Mouse (Mus musculus) layer of hippocampus, adult 2 months (tissue): ENCODE results near the gene Srrm1. TPM values are rescaled to one million over a fixed set of nuclear protein-coding genes. Genes with fewer than 3 reads are reported as not detected.

Experiments used
- DNase-seq, 2 experiments: peaks; one replicate each; pipeline ENCODE4 v3.0.0; 2022; ENCODE audit warnings: low spot score in 2 of 2
- H3K27ac ChIP-seq: fragments of 200-600 bp; 2 replicates; pipeline ENCODE4 v1.8.1; 2022
- H3K4me3 ChIP-seq: fragments of 200-600 bp; 2 replicates; pipeline ENCODE4 v1.8.1; 2022; ENCODE audit warnings: mild to moderate bottlenecking
- CTCF ChIP-seq: fragments of 200-600 bp; conservative IDR thresholded peaks from 2 replicates; pipeline ENCODE4 v1.8.1; 2022; ENCODE audit warnings: antibody characterized with exemption, mild to moderate bottlenecking, moderate library complexity
- long read RNA-seq, 2 experiments: library from polyadenylated mRNA; stranded (forward); transcript quantifications; one replicate each; pipeline ENCODE4 v2.0.0; 2021; ENCODE audit warnings: borderline mapping rate in 2 of 2
- total RNA-seq, 2 experiments: library from RNA; stranded (reverse); gene quantifications; 2 replicates each; pipeline ENCODE4 v1.2.3; 2021

Srrm1 gene
- 100 to 1,000 TPM; 136 to 153 TPM for total RNA-seq
- long read RNA-seq, experiment 1, transcript Srrm1-208 (18 exons, 3,152 nt), result major isoform, 7 of 60 reads
- long read RNA-seq, experiment 1, partial matches to known transcripts, result 20 of 60 reads
- long read RNA-seq, experiment 1, other reads (novel, unspliced or antisense), result 29 of 60 reads
- long read RNA-seq, experiment 2, transcript Srrm1-208 (18 exons, 3,152 nt), result major isoform, 8 of 68 reads
- long read RNA-seq, experiment 2, transcript Srrm1-207 (4 exons, 2,847 nt), result minor isoform, 5 of 68 reads
- long read RNA-seq, experiment 2, partial matches to known transcripts, result 18 of 68 reads
- long read RNA-seq, experiment 2, other reads (novel, unspliced or antisense), result 35 of 68 reads

DNA sequence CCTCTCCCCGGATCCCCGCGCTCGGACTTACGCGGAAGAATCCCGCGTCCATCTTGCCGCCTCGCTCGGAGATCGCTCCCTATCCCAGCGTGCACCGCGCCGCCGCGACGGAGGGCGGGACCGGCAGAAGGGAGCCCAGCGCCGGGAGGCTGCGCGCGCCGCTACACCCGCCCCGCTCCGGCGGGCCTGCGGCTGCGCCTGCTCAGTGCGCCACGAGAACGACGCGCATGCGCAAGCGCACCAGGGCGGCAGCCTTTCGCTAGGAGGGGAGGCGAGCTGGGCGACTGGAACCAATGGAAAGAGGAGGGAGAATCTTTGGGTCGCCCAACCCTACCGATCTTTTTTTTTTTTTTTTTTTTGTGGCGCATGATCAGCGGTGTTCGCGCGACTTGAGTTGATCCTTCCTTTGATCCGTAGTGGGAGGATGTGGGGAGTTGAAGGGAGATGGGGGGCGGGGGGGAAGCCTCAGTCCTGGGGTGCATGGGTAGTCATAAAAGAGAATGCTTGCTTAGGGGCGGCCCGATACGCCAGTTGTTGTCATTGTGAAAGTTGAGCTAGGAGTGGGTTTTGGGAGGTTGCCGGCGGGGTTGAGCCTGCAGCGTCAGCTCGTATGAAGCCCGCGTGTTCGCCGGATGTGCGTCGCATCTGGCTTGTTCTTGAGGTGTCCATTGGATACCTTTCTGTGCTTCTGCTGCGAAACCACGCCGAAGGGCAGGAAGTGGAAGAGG lies at the start of gene Srrm1:
Gene Srrm1 (minus strand): TSS at position 256 of the 728 bp plus-strand sequence.
- DNase-seq, result peak; percentile 98 to 99
- no peak for TF ChIP-seq CTCF
- peak within 1 kb of the TSS; percentile 96 for H3K27ac ChIP-seq
- peak within 1 kb of the TSS; percentile 88 for H3K4me3 ChIP-seq

DNA sequence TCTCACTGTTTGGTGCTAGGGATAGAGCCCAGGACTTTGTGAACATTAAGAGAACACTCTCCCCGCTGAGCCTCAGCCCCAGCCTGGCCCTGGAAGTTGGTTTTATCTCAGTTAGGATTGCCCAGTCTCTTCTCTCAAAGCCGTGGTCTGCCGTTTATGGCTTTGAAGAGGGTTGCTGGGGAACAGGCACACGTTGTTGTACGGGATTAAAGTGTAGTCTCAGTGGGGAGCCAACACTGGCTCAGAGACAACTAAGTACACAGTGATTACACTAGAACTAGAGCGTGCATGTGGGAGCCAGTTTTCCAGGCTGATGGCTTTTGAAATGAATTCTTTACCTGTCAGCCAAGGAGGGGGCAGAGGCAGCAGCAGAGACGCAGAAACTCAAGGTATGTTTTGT lies 48.8 kb upstream of the Srrm1 start:
- H3K27ac ChIP-seq, result no peak overlapping the region
- no peak for DNase-seq
- no peak for TF ChIP-seq CTCF
- H3K4me3 ChIP-seq, result no peak overlapping the region

DNA sequence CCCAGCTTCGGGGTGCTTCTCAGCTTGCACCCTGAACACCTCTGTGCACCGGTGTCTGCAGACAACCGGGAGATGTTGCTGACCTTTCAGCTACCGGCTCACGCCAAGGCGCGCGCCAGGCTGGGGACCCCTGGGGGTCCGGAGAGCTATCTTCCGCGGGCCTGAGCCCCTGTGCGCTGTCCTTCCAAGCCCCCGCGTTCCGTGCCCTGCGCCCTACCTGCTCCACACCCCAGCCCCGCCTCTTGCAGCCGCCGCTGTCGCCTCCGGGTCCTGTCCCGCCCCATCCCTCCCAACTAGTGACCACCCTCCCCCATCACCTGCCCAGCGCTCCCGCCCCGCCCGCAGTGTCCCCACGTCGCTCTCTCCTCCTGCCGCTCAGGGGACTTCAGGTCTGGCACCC lies 44.9 kb upstream of the Srrm1 start, which contains the start of gene Ncmap:
Gene Ncmap (minus strand): TSS at position 237 of the 400 bp plus-strand sequence.
- TF ChIP-seq CTCF, result no peak
- no peak within 1 kb of the TSS for H3K4me3 ChIP-seq
- no peak within 1 kb of the TSS for H3K27ac ChIP-seq
- DNase-seq, result no peak

DNA sequence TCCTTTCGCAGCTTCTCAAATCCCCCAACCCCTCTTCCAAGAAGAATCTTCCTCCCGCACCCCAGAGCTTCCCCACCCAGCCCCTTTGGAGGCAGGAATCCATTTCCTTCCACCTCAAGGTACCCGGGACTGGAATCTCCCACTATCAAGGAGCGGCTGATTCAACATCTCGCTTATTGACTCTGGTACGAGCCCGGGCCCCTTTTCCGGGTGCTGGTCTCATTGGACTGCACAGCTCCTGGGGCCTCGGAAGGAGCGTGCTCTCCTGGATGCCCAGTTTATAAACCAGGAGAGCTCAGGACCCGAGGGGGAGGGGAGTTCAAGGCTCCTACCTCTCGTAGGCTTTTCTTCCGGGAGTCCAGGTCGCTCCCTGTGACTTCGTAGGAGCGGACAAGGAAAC lies 44.4 kb upstream of the Srrm1 start:
- TF ChIP-seq CTCF, result no peak
- no peak for DNase-seq
- H3K27ac ChIP-seq, result no peak overlapping the region
- no peak overlapping the region for H3K4me3 ChIP-seq

DNA sequence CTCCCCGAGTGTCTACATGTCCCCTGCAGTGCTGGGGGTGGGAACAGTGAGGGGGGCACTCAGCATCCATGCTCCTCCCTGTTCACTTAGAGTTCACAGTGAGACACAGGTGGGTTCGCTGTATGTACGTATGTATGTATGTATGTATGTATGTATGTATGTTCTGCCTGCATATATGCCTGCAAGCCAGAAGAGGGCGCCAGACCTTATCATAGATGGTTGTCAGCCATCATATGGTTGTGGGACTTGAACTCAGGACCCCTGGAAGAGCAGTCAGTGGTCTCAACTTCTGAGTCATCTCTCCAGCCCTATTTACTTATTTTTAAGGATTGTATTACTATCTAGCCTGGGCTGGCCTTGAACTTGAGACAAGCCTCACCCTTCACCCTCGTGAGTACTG lies 43.2 kb upstream of the Srrm1 start:
- Histone ChIP-seq H3K4me3 (no peak overlapping the region), H3K27ac (no peak overlapping the region)
- no peak for DNase-seq
- TF ChIP-seq CTCF, result peak; percentile 29; the same call in 1 of the 2 replicates

DNA sequence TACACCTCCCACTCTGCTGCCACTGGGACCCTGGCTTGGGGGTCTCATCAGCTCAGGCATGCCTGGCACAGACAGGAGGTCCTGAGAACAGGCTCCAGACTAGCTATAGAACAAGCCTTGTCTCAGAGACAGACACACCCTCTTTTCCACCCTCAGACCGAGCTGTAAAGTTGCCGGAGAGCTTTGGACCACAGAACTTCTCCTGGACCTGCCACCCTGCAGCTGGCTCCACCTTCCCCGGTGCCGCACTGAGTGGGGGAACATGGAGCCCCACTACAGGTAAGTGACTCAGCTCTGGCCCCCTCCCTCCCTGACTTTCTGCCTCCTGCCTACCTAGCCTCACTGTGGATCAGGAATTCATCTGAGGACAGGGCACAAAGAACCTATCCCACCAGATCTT lies 42.3 kb upstream of the Srrm1 start:
- DNase-seq, result no peak
- no peak overlapping the region for H3K27ac ChIP-seq
- no peak overlapping the region for H3K4me3 ChIP-seq
- no peak for TF ChIP-seq CTCF

DNA sequence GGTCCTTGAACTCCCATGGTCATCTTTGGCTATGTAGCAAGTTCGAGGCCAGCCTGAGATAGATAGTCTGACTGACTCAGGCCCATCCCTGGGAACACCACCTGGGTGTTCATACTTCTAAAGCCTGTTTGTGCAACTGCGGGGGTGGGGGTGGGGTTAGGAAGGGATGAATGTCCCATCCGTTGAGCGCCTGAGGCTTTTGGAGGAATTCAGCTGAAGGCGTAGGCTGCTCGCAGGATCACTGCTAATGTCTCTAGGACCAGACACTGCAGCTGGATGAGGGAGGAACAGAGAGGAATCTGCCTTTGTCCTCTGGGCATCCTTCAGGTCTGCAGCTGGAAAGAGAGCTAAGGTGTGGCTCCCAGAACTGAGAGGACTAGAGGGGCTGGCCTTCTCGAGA lies 41.5 kb upstream of the Srrm1 start:
- Histone ChIP-seq H3K27ac (no peak overlapping the region), H3K4me3 (no peak overlapping the region)
- no peak for TF ChIP-seq CTCF
- no peak for DNase-seq

DNA sequence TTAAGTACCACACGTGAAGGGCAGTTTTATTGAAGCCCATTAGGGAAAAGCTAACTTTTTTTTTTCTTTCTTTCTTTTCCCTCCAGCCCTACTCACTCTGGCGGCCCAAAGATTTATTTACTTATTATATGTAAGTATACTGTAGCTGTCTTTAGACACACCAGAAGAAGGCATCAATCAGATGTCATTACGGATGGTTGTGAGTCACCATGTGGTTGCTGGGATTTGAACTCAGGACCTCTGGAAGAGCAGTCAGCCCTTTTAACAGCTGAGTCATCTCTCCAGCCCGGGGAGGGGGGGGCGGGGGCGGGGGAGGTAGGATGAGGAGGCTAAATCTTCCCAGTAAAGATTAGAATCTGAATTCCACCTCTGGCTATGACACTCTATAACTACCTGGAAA lies 40.3 kb upstream of the Srrm1 start:
- H3K27ac ChIP-seq, result no peak overlapping the region
- no peak overlapping the region for H3K4me3 ChIP-seq
- no peak for TF ChIP-seq CTCF

DNA sequence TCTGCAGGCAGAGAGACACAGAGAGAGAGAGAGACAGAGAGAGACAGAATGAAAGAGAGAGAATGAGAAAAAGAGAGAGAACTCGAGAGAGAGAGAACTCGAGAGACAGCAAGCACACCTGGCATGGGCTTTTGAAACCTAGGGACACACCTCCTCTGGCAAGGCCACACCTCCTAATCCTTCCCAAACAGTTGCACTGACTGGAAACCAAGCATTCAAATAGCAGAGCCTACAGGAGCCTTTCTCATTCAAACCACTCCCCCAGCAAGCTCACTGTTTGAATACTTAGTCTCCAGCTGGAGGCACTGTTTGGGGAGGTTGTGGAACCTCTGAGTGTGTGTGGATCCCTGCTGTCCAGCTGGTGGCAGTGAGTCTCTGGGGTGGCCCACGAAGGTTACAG lies 39.7 kb upstream of the Srrm1 start:
- H3K4me3 ChIP-seq, result no peak overlapping the region
- TF ChIP-seq CTCF, result no peak
- no peak for DNase-seq
- no peak overlapping the region for H3K27ac ChIP-seq

More for the DNA sequence above, 40.3 kb upstream of the Srrm1 start:
- DNase-seq, result no peak

DNA sequence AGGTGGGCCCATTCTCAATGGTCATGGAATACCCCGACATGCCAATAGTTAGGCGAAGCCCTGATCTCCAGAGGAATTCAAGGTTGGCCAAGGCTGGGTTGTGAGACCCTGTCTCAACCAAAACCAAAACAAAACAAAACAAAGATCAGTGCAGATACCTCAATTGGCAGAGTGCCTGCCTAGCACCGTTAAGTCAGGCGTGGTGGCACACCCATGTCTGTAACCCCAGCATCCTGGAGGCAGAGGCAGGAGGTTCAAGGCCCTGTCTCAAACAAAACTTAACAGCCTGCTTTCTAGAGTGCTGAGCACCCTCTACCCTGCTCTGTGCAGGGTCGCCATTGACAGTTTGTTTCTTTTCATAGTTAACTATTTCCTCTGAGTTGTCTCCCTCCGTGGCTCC lies 37.9 kb upstream of the Srrm1 start:
- H3K4me3 ChIP-seq, result no peak overlapping the region
- no peak for TF ChIP-seq CTCF
- no peak overlapping the region for H3K27ac ChIP-seq
- DNase-seq, result no peak

DNA sequence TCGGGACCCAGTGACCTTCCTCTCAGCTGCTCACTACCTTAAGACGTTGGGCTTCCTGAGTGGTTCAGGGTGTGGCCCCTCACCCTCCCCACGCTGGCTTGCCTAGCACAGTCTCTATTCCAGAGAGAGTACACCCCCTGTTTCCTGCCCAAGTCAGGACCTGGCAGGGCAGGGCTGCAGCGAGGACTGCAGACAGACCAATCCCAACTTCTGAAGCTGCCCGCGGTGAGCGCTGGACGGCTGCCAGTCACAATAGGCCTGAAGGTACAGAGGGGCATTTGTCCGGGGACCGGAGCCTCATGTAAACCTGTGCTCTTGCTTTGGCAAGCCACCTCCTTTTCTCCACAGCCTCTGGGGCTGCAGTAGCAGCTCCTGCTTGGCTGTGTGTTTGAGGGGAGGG lies 32.5 kb upstream of the Srrm1 start:
- no peak overlapping the region for H3K27ac ChIP-seq

DNA sequence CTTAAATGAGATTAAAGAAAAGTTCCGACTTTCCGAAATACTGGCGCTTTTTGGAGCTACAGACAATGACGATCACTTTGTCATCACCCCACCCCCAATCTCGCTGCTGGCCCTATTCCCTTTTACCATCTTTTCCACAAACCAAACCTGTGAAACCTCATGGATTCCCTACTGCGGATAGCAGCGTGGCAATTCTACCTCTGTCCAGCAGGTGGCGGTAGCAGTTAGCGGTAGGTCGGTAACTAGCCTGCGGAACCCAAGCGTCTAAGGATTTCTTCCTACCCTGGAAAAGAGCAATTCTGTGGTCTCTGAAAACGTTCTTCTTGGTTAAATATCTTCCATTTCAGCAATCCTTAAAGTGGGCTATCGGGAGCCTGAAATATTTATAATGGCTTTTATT lies 29.2 kb upstream of the Srrm1 start:
- peak; percentile 56 to 75 for DNase-seq
- no peak overlapping the region for H3K27ac ChIP-seq
- H3K4me3 ChIP-seq, result no peak overlapping the region
- TF ChIP-seq CTCF, result peak; percentile 98

More for the DNA sequence above, 32.5 kb upstream of the Srrm1 start:
- TF ChIP-seq CTCF, result no peak
- no peak overlapping the region for H3K4me3 ChIP-seq
- no peak for DNase-seq

DNA sequence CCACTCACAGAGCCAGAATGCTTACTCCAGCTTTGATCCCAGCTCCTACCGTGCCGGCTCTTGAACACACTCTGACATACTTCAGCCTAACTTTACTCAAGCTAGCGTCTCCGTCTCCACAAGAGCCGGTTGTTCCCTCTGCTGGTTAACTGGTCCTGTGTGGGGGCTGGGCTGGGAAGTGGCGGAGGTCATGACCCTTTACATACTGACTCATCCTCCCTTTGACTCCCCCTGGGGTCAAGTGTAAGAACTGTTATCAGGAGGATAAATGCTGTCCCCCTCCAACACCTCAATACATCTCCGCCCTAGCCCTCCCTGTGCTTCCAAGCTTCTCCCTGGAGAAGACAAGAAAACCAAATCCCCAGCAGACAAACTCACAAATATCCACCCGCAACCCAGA lies 28.2 kb upstream of the Srrm1 start:
- DNase-seq, result no peak
- no peak for TF ChIP-seq CTCF
- Histone ChIP-seq H3K27ac (no peak overlapping the region), H3K4me3 (no peak overlapping the region)

DNA sequence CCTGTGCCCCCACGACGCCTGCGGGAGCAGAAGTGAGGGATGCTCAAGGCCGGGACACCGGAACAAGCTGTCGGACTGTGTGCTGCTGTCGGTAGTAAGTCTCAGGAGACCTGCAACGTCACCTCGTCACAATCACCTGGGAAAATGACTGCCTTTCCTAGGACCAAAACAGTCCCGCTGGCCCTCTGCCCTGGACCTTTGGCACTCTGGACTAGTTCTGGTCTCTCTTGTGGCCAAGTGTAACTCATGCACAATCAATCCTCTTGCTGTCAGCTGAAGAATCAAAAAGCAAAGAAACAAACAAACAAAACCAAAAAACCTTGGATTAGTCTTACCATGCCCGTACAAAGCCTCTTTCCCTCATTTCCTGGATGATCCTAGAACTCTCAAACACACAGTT lies 24.1 kb upstream of the Srrm1 start:
- Histone ChIP-seq H3K27ac (no peak overlapping the region), H3K4me3 (no peak overlapping the region)
- TF ChIP-seq CTCF, result no peak
- no peak for DNase-seq
